Mouse (Mus musculus) kidney, postnatal 10 days (tissue): ENCODE data around the gene Sap25.
"Not testable (repeated sequence)": the region's sequence is repeated elsewhere in the genome, so short reads cannot be mapped to it uniquely, and the experiment has no call there.

ENCODE experiments used
- DNase-seq: peaks from one replicate; pipeline ENCODE4 v3.0.0; 2021; ENCODE audit warnings: mixed read lengths

The Sap25 gene

GRCm38 (mm10) chr5:137641054-137641453 is at the start of gene Sap25:
Gene Sap25 (plus strand): TSS chr5:137641334.
- DNase-seq = peak; percentile 57

- DNase-seq = no peak
Observed at GRCm38 (mm10) chr5:137595921-137596320, 45.2 kb upstream of the Sap25 start.

- DNase-seq = no peak
Observed at GRCm38 (mm10) chr5:137596601-137597261, 44.4 kb upstream of the Sap25 start.

DNA sequence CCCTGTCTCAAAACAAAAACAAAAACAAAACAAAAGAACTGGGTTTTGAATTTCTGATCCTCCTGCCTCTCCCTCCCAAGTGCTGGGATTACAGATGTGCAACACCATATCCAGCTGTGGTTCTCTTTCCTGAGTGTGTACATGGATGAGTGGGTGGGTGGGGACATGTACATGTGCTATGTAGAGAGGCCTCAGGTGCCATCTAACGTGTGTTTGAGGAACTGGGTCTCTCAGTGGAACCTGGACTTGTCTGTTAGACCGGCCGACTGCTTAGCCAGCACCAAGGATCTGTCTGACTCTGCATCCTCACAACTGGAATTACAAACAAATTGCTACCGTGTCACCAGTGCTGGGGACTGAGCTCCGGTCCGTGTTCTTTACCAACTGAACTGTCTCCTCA is 43.5 kb upstream of the Sap25 start:
- no peak for DNase-seq

DNA sequence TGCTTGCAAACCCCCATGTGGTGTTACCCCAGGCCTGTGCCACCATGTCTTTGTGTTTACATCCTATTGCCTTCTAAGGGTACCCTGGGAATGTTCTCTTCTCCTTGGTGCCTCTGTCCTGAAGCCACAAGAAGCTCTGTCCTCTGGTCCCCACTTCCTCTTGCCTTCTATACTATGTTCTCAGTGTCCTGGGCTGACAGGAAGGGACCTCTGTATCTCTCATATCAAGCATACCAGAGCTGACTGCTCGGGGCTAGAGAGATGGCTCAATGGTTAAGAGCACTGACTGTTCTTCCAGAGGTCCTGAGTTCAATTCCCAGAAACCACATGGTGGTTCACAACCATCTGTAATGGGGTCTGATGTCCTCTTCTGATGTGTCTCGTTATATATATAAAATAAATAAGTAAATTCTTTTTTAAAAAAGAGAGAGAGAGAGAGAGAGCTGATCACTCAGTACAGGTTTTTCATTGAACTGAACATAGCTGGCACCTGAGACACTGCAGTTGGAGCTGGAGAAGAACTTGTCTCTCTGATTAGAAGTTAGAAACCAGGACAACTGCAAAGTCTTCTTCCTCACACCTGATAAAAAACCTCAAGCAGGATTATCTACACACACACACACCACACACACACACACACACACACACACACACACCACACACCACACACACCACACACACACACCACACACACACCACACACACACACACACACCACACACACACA is 42.9 kb upstream of the Sap25 start:
- no peak for DNase-seq

DNA sequence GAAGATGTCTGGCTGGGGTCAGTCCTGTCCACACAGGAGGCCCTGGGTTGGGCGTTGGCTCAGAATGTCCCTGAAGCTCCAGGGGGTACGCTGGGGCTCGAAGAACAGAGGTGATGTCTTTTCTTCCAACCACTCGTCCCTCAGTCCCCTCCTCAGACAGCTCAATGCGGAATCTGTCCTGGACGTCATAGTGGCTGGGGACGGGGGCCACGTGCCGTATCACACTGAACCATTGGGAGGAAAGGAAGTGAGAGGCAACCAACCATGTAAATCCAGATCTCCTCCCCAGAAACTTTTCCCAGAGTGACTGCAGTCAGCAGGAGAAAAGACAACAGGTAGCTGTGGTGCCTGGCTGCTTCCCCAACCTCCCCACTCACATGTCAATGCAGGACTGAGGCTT is 41.5 kb upstream of the Sap25 start:
- peak; percentile 31 for DNase-seq

DNA sequence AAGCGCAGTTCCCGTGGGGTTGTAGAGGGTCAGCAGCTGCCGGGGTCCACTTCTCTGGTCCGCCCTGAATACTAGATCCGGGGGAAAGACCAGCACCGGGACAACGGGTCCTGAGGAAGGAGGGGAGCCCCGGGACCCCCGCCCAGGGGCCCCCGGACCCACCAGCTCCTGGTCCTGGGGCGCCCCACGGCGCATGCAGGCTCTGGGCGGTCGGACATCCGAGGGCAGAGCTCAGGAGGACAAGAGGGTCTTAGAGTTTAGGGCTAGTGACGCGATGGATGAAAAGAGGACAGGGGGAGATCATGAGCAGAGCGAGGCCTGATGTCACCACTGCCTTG is 40.9 kb upstream of the Sap25 start:
- no peak for DNase-seq

- peak; percentile 98 for DNase-seq
Observed at GRCm38 (mm10) chr5:137600619-137601364, 40.3 kb upstream of the Sap25 start, which contains the start of gene Mospd3. Gene Mospd3 (minus strand): TSS chr5:137601058.

DNA sequence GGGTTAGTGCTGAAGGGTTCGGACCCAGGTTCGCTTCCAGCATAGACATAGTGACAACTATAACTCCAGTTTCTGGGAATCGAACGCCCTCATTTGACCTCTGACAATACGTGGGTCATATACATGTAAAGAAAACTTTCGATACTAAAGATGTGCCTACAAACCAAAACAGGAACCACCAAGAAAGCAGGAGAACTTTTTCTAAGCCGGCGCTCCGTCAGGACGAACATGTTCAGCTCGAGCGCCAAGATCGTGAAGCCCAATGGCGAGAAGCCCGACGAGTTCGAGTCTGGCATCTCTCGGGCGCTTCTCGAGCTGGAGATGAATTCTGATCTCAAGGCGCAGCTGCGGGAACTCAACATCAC is 39.8 kb upstream of the Sap25 start:
- DNase-seq = peak; percentile 61

- DNase-seq = peak; percentile 28
Observed at GRCm38 (mm10) chr5:137607860-137608653, 33.1 kb upstream of the Sap25 start.

GRCm38 (mm10) chr5:137608654-137609190 is 32.4 kb upstream of the Sap25 start:
- peak; percentile 32 for DNase-seq

- no peak for DNase-seq
Observed at GRCm38 (mm10) chr5:137609292-137609691, 31.8 kb upstream of the Sap25 start.

DNA sequence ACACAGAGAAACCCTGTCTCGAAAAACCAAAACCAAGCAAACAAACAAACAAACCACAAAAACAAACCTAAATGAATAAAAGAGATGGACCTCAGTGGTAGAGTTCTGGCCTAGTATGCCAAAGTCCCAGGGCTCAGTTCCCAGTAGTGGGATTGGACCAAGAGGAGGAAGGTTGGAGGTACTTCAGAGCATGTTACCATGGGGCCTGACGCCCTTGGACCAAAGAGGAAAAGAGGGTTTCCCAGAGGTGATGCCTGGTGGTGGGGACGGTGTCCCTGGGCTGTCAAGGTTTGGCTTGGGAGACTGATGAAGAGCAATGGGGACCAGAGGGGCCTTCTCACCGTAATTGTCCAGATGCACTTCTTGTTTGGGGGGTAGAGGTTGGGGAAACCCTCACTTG is 31.1 kb upstream of the Sap25 start:
- DNase-seq = no peak

- peak; percentile 89 for DNase-seq
Observed at GRCm38 (mm10) chr5:137610548-137611244, 30.4 kb upstream of the Sap25 start.

GRCm38 (mm10) chr5:137611245-137611602 is 29.9 kb upstream of the Sap25 start:
- peak; percentile 83 for DNase-seq

DNA sequence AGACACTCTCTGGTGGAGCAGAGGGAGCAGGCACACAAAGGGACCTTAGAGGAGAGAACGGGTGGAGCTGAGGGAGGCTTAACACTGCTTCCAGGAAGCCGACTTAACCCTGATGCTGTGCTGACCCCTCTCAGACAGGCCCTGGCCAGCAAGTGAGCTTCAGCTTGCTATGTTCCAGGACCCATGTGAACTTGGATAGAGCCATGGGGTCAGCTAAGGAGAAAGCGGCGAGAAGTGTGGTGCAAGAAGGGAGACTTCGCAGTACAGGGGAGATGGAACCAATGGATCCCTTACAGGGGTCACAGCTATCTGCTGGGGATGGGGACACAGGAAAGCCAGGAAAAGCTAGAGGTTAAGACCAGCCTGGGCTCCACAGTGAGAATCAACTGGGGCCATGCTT is 28.1 kb upstream of the Sap25 start:
- DNase-seq = no peak

GRCm38 (mm10) chr5:137613550-137613949 is 27.6 kb upstream of the Sap25 start, which contains the start of gene Pcolce:
Gene Pcolce (minus strand): TSS chr5:137613784.
- peak; percentile 47 for DNase-seq

GRCm38 (mm10) chr5:137614921-137615320 is 26.2 kb upstream of the Sap25 start:
- not testable (repeated sequence) for DNase-seq

DNA sequence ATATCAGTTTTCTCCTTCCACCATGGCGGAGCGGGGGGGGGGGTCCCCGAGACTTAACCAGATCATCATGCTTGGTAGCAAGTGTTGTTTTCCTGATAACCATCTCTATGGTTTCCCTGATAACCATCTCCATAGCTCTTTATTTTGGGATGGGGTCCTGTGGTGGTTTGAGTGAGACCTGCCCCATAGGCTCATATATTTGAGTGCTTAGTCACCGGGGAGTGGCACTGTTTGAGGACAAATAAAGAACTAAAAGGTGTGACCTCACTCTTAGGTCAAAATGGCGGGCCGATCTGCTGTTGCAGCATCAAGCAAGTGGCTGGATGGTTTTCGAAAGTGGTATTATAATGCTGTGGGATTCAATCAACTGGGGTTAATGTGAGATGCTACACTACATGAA is 25.8 kb upstream of the Sap25 start:
- no peak for DNase-seq

DNA sequence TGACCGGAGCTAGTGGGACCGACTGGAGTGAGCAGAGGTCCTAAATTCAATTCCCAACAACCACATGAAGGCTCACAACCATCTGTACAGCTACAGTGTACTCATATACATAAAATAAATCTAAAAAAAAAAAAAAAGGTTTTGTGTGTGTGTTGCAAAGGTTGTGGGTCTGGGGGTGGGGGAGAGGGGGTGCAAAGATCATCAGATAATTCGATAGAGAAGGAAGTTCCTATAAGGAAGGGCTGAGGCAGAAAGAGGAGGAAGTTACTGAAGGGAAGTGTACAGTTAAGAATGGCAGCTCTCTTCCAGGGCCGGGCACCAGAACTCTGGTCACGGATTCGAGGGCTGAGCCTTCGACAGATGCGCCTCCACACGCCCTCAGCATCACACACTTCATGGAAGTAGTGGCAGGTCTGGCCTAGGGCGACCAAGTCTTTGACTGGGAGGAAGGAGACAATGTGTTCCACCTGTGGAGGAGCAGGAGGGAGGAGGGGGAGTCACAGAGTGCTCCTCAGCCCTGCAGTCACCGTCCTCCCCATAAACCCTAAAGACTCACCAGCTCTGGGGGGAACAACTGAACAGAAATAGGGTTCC is 17.1 kb upstream of the Sap25 start:
- DNase-seq = no peak

- peak; percentile 52 for DNase-seq
Observed at GRCm38 (mm10) chr5:137627991-137628390, 13.1 kb upstream of the Sap25 start.
